Mouse (Mus musculus) G1E (cell line): ENCODE data around the gene Plekhg5.

Experiments
- CTCF ChIP-seq: IDR thresholded peaks from 2 replicates; pipeline ENCODE4 v1.5.1; 2012; ENCODE audit warnings: low read depth, low read length, inconsistent platforms, mixed read lengths
- GATA1 ChIP-seq: IDR thresholded peaks from 2 replicates; pipeline ENCODE4 v1.6.1; 2012; ENCODE audit warnings: borderline replicate concordance, low read length, inconsistent platforms, mixed read lengths
- GATA2 ChIP-seq: IDR thresholded peaks from 2 replicates; pipeline ENCODE4 v1.6.1; 2012; ENCODE audit warnings: low read depth, low read length, inconsistent platforms, borderline replicate concordance
- POLR2AphosphoS5 ChIP-seq: IDR thresholded peaks from 2 replicates; pipeline ENCODE4 v1.6.1; 2012; ENCODE audit warnings: low read depth, low read length, inconsistent platforms; ENCODE audit not compliant: insufficient replicate concordance
- TAL1 ChIP-seq: conservative IDR thresholded peaks from 2 replicates; pipeline ENCODE4 v1.6.1; 2012; ENCODE audit warnings: low read depth, low read length, inconsistent platforms, mixed read lengths

GRCm38 (mm10) chr4:152088133-152088532, 15.8 kb downstream of the Plekhg5 start:
- TF ChIP-seq CTCF (no peak), POLR2AphosphoS5 (no peak), GATA1 (no peak), GATA2 (no peak), TAL1 (no peak)
